Mouse (Mus musculus) heart, postnatal 4 days (tissue): Measurements from ENCODE around the gene Ankrd6. TPM values are rescaled to one million over a fixed set of nuclear protein-coding genes. Genes with fewer than 3 reads are reported as not detected.
A peak's percentile ranks its signal among the peaks of the same experiment; 100 is the strongest.

Experiments used
- DNase-seq: peaks from one replicate; pipeline ENCODE4 v3.0.0; 2021
- total RNA-seq, 2 experiments: library from RNA; stranded (reverse); gene quantifications; 2 replicates each; pipeline ENCODE4 v1.2.3; 2021

Ankrd6 gene
- total RNA-seq, 2 experiments from 2014 or later, result 7.2 to 8.2 TPM

- DNase-seq, result no peak
These were observed 95.7 kb downstream of the Ankrd6 start for GRCm38 (mm10) chr4:32854956-32855355.

- DNase-seq, result no peak
These were observed 96.9 kb downstream of the Ankrd6 start for GRCm38 (mm10) chr4:32853609-32854188.

- no peak for DNase-seq
These were observed 97.8 kb downstream of the Ankrd6 start for GRCm38 (mm10) chr4:32852819-32853218.

- DNase-seq, result no peak
These were observed 98.3 kb downstream of the Ankrd6 start for GRCm38 (mm10) chr4:32852294-32852693.

- DNase-seq, result no peak
These were observed 112.2 kb downstream of the Ankrd6 start for GRCm38 (mm10) chr4:32838401-32838800.

GRCm38 (mm10) chr4:32836071-32836470 is 114.6 kb downstream of the Ankrd6 start:
- DNase-seq, result no peak

- no peak for DNase-seq
These were observed 116.1 kb downstream of the Ankrd6 start for GRCm38 (mm10) chr4:32834541-32834940.

GRCm38 (mm10) chr4:32833494-32834282 is 117.0 kb downstream of the Ankrd6 start:
- no peak for DNase-seq

- no peak for DNase-seq
These were observed 121.3 kb downstream of the Ankrd6 start for GRCm38 (mm10) chr4:32829316-32829715.

- DNase-seq, result no peak
These were observed 122.1 kb downstream of the Ankrd6 start for GRCm38 (mm10) chr4:32828385-32829077.

- peak; percentile 58 for DNase-seq
These were observed 123.7 kb downstream of the Ankrd6 start for GRCm38 (mm10) chr4:32826925-32827324.

- no peak for DNase-seq
These were observed 126.4 kb downstream of the Ankrd6 start for GRCm38 (mm10) chr4:32824254-32824653.

- DNase-seq, result no peak
These were observed 130.0 kb downstream of the Ankrd6 start for GRCm38 (mm10) chr4:32820676-32821075.

- DNase-seq, result no peak
These were observed 133.2 kb downstream of the Ankrd6 start for GRCm38 (mm10) chr4:32817478-32817877.

GRCm38 (mm10) chr4:32800577-32801170 is 150.0 kb downstream of the Ankrd6 start:
- no peak for DNase-seq

GRCm38 (mm10) chr4:32799966-32800576 is 150.6 kb downstream of the Ankrd6 start, which contains the start of gene Lyrm2:
Gene Lyrm2 (plus strand): TSS chr4:32800253.
- peak; percentile 80 for DNase-seq

GRCm38 (mm10) chr4:32798976-32799375 is 151.7 kb downstream of the Ankrd6 start:
- DNase-seq, result no peak

- DNase-seq, result no peak
These were observed 161.6 kb downstream of the Ankrd6 start for GRCm38 (mm10) chr4:32789020-32789419.

GRCm38 (mm10) chr4:32787110-32787509 is 163.5 kb downstream of the Ankrd6 start:
- DNase-seq, result no peak

GRCm38 (mm10) chr4:32779996-32780395 is 170.6 kb downstream of the Ankrd6 start:
- no peak for DNase-seq

- no peak for DNase-seq
These were observed 180.3 kb downstream of the Ankrd6 start for GRCm38 (mm10) chr4:32770284-32770810.

- DNase-seq, result no peak
These were observed 182.6 kb downstream of the Ankrd6 start for GRCm38 (mm10) chr4:32768046-32768445.
